Mouse (Mus musculus) CH12.LX (cell line): ENCODE data around the gene Tnfsf10. TPM values are rescaled to one million over a fixed set of nuclear protein-coding genes. Genes with fewer than 3 reads are reported as not detected.
A peak's percentile ranks its signal among the peaks of the same experiment; 100 is the strongest.

Experiments
- DNase-seq: peaks from one replicate; pipeline ENCODE4 v3.0.0-alpha.2; 2013; ENCODE audit errors: extremely low read depth
- H3K27ac ChIP-seq: 2 replicates; pipeline ENCODE4 v1.5.1; 2012; ENCODE audit warnings: low read depth, mild to moderate bottlenecking, control low read depth, moderate library complexity; ENCODE audit not compliant: insufficient read depth
- H3K27me3 ChIP-seq: replicated peaks from 2 replicates; pipeline ENCODE3; 2012; ENCODE audit warnings: inconsistent platforms
- H3K36me3 ChIP-seq, 2 experiments: replicated peaks in 1 of 2; 2 replicates each; pipeline versions ENCODE3 to v1.6.1; 2012; ENCODE audit warnings: inconsistent platforms in 1 of 2, low read length in 1 of 2, mild to moderate bottlenecking in 1 of 2, mixed read lengths in 1 of 2, moderate library complexity in 1 of 2; ENCODE audit not compliant: control insufficient read depth in 1 of 2, insufficient read depth in 1 of 2
- H3K4me1 ChIP-seq, 2 experiments: 2 replicates each; pipeline ENCODE4 v1.6.1; 2012; ENCODE audit warnings: inconsistent platforms in 1 of 2, moderate library complexity in 1 of 2; ENCODE audit not compliant: insufficient read depth in 2 of 2, control insufficient read depth in 1 of 2
- H3K4me2 ChIP-seq: 2 replicates; pipeline ENCODE4 v1.6.1; 2012; ENCODE audit warnings: low read depth, mild to moderate bottlenecking, control low read depth; ENCODE audit not compliant: poor library complexity, insufficient read depth, severe bottlenecking
- H3K4me3 ChIP-seq, 3 experiments: fragments of 150-350 bp in 1 of 3; sonication (generic) in 1 of 3; replicated peaks in 1 of 3; 2 replicates each; pipeline versions ENCODE3 to v1.5.1; 2011 to 2012; ENCODE audit warnings: low read depth in 2 of 3, low read length in 2 of 3, mild to moderate bottlenecking in 2 of 3, moderate library complexity in 2 of 3, control low read depth in 1 of 3, improper control_type of control experiment in 1 of 3, inconsistent platforms in 1 of 3, mixed read lengths in 1 of 3; ENCODE audit not compliant: poor library complexity in 1 of 3
- H3K79me2 ChIP-seq: replicated peaks from 2 replicates; pipeline ENCODE4 v1.6.1; 2012; ENCODE audit warnings: mild to moderate bottlenecking, moderate library complexity; ENCODE audit not compliant: control insufficient read depth, poor library complexity, insufficient read depth, severe bottlenecking; ENCODE audit errors: extremely low read depth
- H3K9ac ChIP-seq: 2 replicates; pipeline ENCODE4 v1.6.1; 2012; ENCODE audit warnings: low read depth, mild to moderate bottlenecking, control low read depth, moderate library complexity; ENCODE audit not compliant: insufficient read depth
- H3K9me3 ChIP-seq: replicated peaks from 2 replicates; pipeline ENCODE3; 2012; ENCODE audit warnings: low read length, inconsistent platforms, mixed read lengths
- BHLHE40 ChIP-seq: IDR thresholded peaks from 2 replicates; pipeline ENCODE4 v1.6.1; 2011; ENCODE audit warnings: mild to moderate bottlenecking, low read depth, low read length, improper control_type of control experiment
- CHD2 ChIP-seq: IDR thresholded peaks from 2 replicates; pipeline ENCODE4 v1.6.1; 2011; ENCODE audit warnings: low read length, improper control_type of control experiment
- CTCF ChIP-seq, 2 experiments: IDR thresholded peaks in 1 of 2; conservative IDR thresholded peaks in 1 of 2; 2 replicates each; pipeline ENCODE4 v1.5.1; 2011 to 2012; ENCODE audit warnings: low read depth in 2 of 2, low read length in 2 of 2, improper control_type of control experiment in 1 of 2, inconsistent platforms in 1 of 2, mild to moderate bottlenecking in 1 of 2, moderate library complexity in 1 of 2
- E2F4 ChIP-seq: IDR thresholded peaks from 2 replicates; pipeline ENCODE4 v1.6.1; 2011; ENCODE audit warnings: low read depth, low read length, improper control_type of control experiment; ENCODE audit not compliant: insufficient replicate concordance
- ELF1 ChIP-seq: IDR thresholded peaks from 2 replicates; pipeline ENCODE4 v1.6.1; 2014; ENCODE audit warnings: low read depth, mild to moderate bottlenecking, inconsistent platforms, low read length, improper control_type of control experiment
- IRF4 ChIP-seq: IDR thresholded peaks from 2 replicates; pipeline ENCODE4 v1.6.1; 2014; ENCODE audit warnings: low read depth, mild to moderate bottlenecking, inconsistent platforms, low read length, improper control_type of control experiment
- JUN ChIP-seq: IDR thresholded peaks from 2 replicates; pipeline ENCODE4 v1.6.1; 2011; ENCODE audit warnings: low read depth, mild to moderate bottlenecking, low read length, improper control_type of control experiment, moderate library complexity; ENCODE audit not compliant: insufficient read depth
- JUND ChIP-seq: conservative IDR thresholded peaks from 2 replicates; pipeline ENCODE4 v1.6.1; 2011; ENCODE audit warnings: low read depth, low read length, improper control_type of control experiment
- KAT2A ChIP-seq: IDR thresholded peaks from 2 replicates; pipeline ENCODE4 v1.6.1; 2012; ENCODE audit warnings: low read length, improper control_type of control experiment, inconsistent platforms; ENCODE audit not compliant: insufficient replicate concordance
- MAX ChIP-seq: IDR thresholded peaks from 2 replicates; pipeline ENCODE4 v1.6.1; 2011; ENCODE audit warnings: low read length, improper control_type of control experiment
- MAZ ChIP-seq: IDR thresholded peaks from 2 replicates; pipeline ENCODE4 v1.6.1; 2012; ENCODE audit warnings: low read depth, mild to moderate bottlenecking, inconsistent platforms, low read length, improper control_type of control experiment, moderate library complexity
- MXI1 ChIP-seq: IDR thresholded peaks from 2 replicates; pipeline ENCODE4 v1.6.1; 2011; ENCODE audit warnings: mild to moderate bottlenecking, low read depth, low read length, improper control_type of control experiment
- MYC ChIP-seq: IDR thresholded peaks from 2 replicates; pipeline ENCODE4 v1.6.1; 2011; ENCODE audit warnings: low read depth, mild to moderate bottlenecking, improper control_type of control experiment, low read length
- POLR2AphosphoS2 ChIP-seq: IDR thresholded peaks from 2 replicates; pipeline ENCODE4 v1.6.1; 2011; ENCODE audit warnings: low read depth, low read length, improper control_type of control experiment
- RCOR1 ChIP-seq: conservative IDR thresholded peaks from 2 replicates; pipeline ENCODE4 v1.6.1; 2012; ENCODE audit warnings: low read depth, mild to moderate bottlenecking, inconsistent platforms, low read length, improper control_type of control experiment
- TBP ChIP-seq: conservative IDR thresholded peaks from 2 replicates; pipeline ENCODE4 v1.6.1; 2011; ENCODE audit warnings: low read depth, low read length, improper control_type of control experiment
- USF2 ChIP-seq: conservative IDR thresholded peaks from 2 replicates; pipeline ENCODE4 v1.6.1; 2011; ENCODE audit warnings: low read depth, low read length, improper control_type of control experiment
- ZNF384 ChIP-seq: IDR thresholded peaks from 2 replicates; pipeline ENCODE4 v1.6.1; 2012; ENCODE audit warnings: low read depth, low read length, improper control_type of control experiment, inconsistent platforms
- dilution Hi-C: fragments of 300-500 bp; cut with MboI; formaldehyde crosslinking; loops from 2 replicates; pipeline ENCODE4 v1.14.3; 2020; ENCODE audit warnings: low sequenced_read_pairs; ENCODE audit not compliant: extremely low pct_unique_long_range_greater_than_20kb, extremely low pct_ligation_motif_present
- in situ Hi-C: fragments of 300-500 bp; cut with MboI; formaldehyde crosslinking; loops from 3 replicates; pipeline ENCODE4 v1.14.3; 2019; ENCODE audit warnings: low sequenced_read_pairs, low pct_ligation_motif_present, low pct_unique_long_range_greater_than_20kb, mixed read lengths
- polyA plus RNA-seq: library from polyadenylated mRNA; unstranded; fragments of >175 nt; gene quantifications from 2 replicates; pipeline ENCODE4 v1.2.1, GENCODE M21; 2012; ENCODE audit warnings: low read depth; ENCODE audit not compliant: insufficient read length
- total RNA-seq, 2 experiments: library from RNA; depleted of rRNA; stranded (reverse); fragments of 300-350 nt in 1 of 2; fragments of >200 nt in 1 of 2; gene quantifications; 2 replicates each; pipeline ENCODE4 v1.2.3; 2012 to 2014

Gene Tnfsf10
- total and polyA plus RNA-seq, 3 experiments = 0.17 to 1.0 (median 0.69) TPM

- Histone ChIP-seq H3K36me3 (no peaks in the 10 kb centered on the region), H3K9me3 (no peaks in the 10 kb centered on the region), H3K79me2 (no peaks in the 10 kb centered on the region), H3K9ac (no peak overlapping the region), H3K4me1 (peaks cover 0 to 2% of the 10 kb centered on the region in 2 experiments; a peak in 1 of 4 replicates), H3K27me3 (peaks cover 2% of the 10 kb centered on the region), H3K4me3 (no peak overlapping the region), H3K27ac (no peak overlapping the region), H3K4me2 (no peak overlapping the region)
- TF ChIP-seq POLR2AphosphoS2 = no peak
- no peak for TF ChIP-seq CHD2
- TF ChIP-seq TBP = no peak
- no peak for TF ChIP-seq JUN
- no peak for TF ChIP-seq BHLHE40
- no peak for TF ChIP-seq RCOR1
- TF ChIP-seq E2F4 = no peak
- TF ChIP-seq ZNF384 = no peak
- TF ChIP-seq USF2 = no peak
- TF ChIP-seq MAX = no peak
- no peak for TF ChIP-seq IRF4
- TF ChIP-seq MXI1 = no peak
- no peak for TF ChIP-seq MAZ
- no peak for TF ChIP-seq KAT2A
- in situ Hi-C loops = no loop called here
- no peak for DNase-seq
- dilution Hi-C loops = no loop called here
These were observed 33.0 kb upstream of the Tnfsf10 start for GRCm38 (mm10) chr3:27283796-27284195.

- Histone ChIP-seq H3K27me3 (peaks cover 2% of the 10 kb centered on the region), H3K4me2 (no peak overlapping the region), H3K9ac (no peak overlapping the region), H3K79me2 (no peaks in the 10 kb centered on the region), H3K36me3 (no peaks in the 10 kb centered on the region), H3K9me3 (no peaks in the 10 kb centered on the region), H3K4me1 (peaks cover 0 to 2% of the 10 kb centered on the region in 2 experiments; a peak in 1 of 4 replicates), H3K4me3 (no peak overlapping the region), H3K27ac (no peak overlapping the region)
- dilution Hi-C loops (no loop called here), in situ Hi-C loops (no loop called here)
- TF ChIP-seq ELF1 (no peak), CTCF (conservative IDR thresholded peaks at IDR 0.05 in 1 of 2, IDR thresholded peaks at IDR 0.05 in 1 of 2; ENCODE audit: low read depth in 2 of 2, low read length in 2 of 2) (peak in 1 of 2 experiments; percentile 33; a peak in 1 of 4 replicates)
- DNase-seq = peak; percentile 15
These were observed 32.6 kb upstream of the Tnfsf10 start for GRCm38 (mm10) chr3:27284227-27284626.

GRCm38 (mm10) chr3:27285072-27285471 is 31.8 kb upstream of the Tnfsf10 start:
- H3K4me3 ChIP-seq = no peak overlapping the region
- H3K27ac ChIP-seq = no peak overlapping the region
- no peak overlapping the region for H3K9ac ChIP-seq
- H3K79me2 ChIP-seq = no peaks in the 10 kb centered on the region
- no peak for TF ChIP-seq JUND
- TF ChIP-seq ELF1 = no peak
- TF ChIP-seq MXI1 = no peak
- TF ChIP-seq MAX = no peak
- no peak for TF ChIP-seq MYC
- DNase-seq = no peak
- H3K4me1 ChIP-seq = peaks cover 0 to 2% of the 10 kb centered on the region in 2 experiments; a peak in 1 of 4 replicates
- in situ Hi-C loops = no loop called here
- dilution Hi-C loops = no loop called here
- H3K36me3 ChIP-seq = no peaks in the 10 kb centered on the region
- H3K27me3 ChIP-seq = peaks cover 2% of the 10 kb centered on the region
- H3K4me2 ChIP-seq = no peak overlapping the region
- H3K9me3 ChIP-seq = no peaks in the 10 kb centered on the region
